Mouse (Mus musculus) splenic B cell, adult 2 months (primary cell): ENCODE results near the gene Samm50.

Experiments used
- DNase-seq: peaks from one replicate; pipeline ENCODE4 v3.0.0-alpha.2; 2011; ENCODE audit warnings: low read depth, low spot score
- H3K27me3 ChIP-seq: 2 replicates; pipeline ENCODE4 v1.6.1; 2012; ENCODE audit warnings: mild to moderate bottlenecking, low read length, moderate library complexity, mixed read lengths; ENCODE audit not compliant: control insufficient read depth, poor library complexity, insufficient read depth, severe bottlenecking
- H3K36me3 ChIP-seq: 2 replicates; pipeline ENCODE4 v1.6.1; 2012; ENCODE audit warnings: mild to moderate bottlenecking, low read length, moderate library complexity, mixed read lengths; ENCODE audit not compliant: control insufficient read depth, poor library complexity, insufficient read depth, severe bottlenecking

The Samm50 gene

GRCm38 (mm10) chr15:84238552-84238951 lies 46.5 kb downstream of the Samm50 start:
- Histone ChIP-seq H3K27me3 (peaks cover 1% of the 10 kb centered on the region; the same call in 1 of the 2 replicates), H3K36me3 (no peaks in the 10 kb centered on the region)
- no peak for DNase-seq

- H3K27me3 ChIP-seq, result peaks cover 1% of the 10 kb centered on the region; the same call in 1 of the 2 replicates
- H3K36me3 ChIP-seq, result no peaks in the 10 kb centered on the region
Measured at GRCm38 (mm10) chr15:84238991-84239401, 47.0 kb downstream of the Samm50 start.

GRCm38 (mm10) chr15:84241520-84241919 lies 49.5 kb downstream of the Samm50 start:
- no peak for DNase-seq
- Histone ChIP-seq H3K36me3 (no peaks in the 10 kb centered on the region), H3K27me3 (no peaks in the 10 kb centered on the region)

More at GRCm38 (mm10) chr15:84238991-84239401, 47.0 kb downstream of the Samm50 start:
- DNase-seq, result no peak

GRCm38 (mm10) chr15:84245104-84245503 lies 53.1 kb downstream of the Samm50 start:
- no peak for DNase-seq
- H3K36me3 ChIP-seq, result no peaks in the 10 kb centered on the region
- no peaks in the 10 kb centered on the region for H3K27me3 ChIP-seq

- H3K27me3 ChIP-seq, result no peaks in the 10 kb centered on the region
- no peak for DNase-seq
- no peaks in the 10 kb centered on the region for H3K36me3 ChIP-seq
Measured at GRCm38 (mm10) chr15:84246195-84246594, 54.2 kb downstream of the Samm50 start.

- no peaks in the 10 kb centered on the region for H3K27me3 ChIP-seq
- no peak for DNase-seq
- H3K36me3 ChIP-seq, result no peaks in the 10 kb centered on the region
Measured at GRCm38 (mm10) chr15:84247309-84247708, 55.3 kb downstream of the Samm50 start.

GRCm38 (mm10) chr15:84251227-84251626 lies 59.2 kb downstream of the Samm50 start:
- H3K27me3 ChIP-seq, result no peaks in the 10 kb centered on the region
- no peak for DNase-seq

GRCm38 (mm10) chr15:84252645-84253044 lies 60.6 kb downstream of the Samm50 start:
- Histone ChIP-seq H3K36me3 (no peaks in the 10 kb centered on the region), H3K27me3 (no peaks in the 10 kb centered on the region)
- DNase-seq, result no peak

More at GRCm38 (mm10) chr15:84251227-84251626, 59.2 kb downstream of the Samm50 start:
- no peaks in the 10 kb centered on the region for H3K36me3 ChIP-seq

- no peak for DNase-seq
- H3K36me3 ChIP-seq, result no peaks in the 10 kb centered on the region
- no peaks in the 10 kb centered on the region for H3K27me3 ChIP-seq
Measured at GRCm38 (mm10) chr15:84253757-84254156, 61.7 kb downstream of the Samm50 start.

- Histone ChIP-seq H3K27me3 (no peaks in the 10 kb centered on the region), H3K36me3 (no peaks in the 10 kb centered on the region)
Measured at GRCm38 (mm10) chr15:84254387-84254786, 62.3 kb downstream of the Samm50 start.

GRCm38 (mm10) chr15:84256254-84256850 lies 64.3 kb downstream of the Samm50 start:
- Histone ChIP-seq H3K36me3 (no peaks in the 10 kb centered on the region), H3K27me3 (no peaks in the 10 kb centered on the region)
- peak; percentile 22 for DNase-seq

More at GRCm38 (mm10) chr15:84254387-84254786, 62.3 kb downstream of the Samm50 start:
- DNase-seq, result no peak

- no peak for DNase-seq
- Histone ChIP-seq H3K27me3 (no peaks in the 10 kb centered on the region), H3K36me3 (no peaks in the 10 kb centered on the region)
Measured at GRCm38 (mm10) chr15:84256864-84257263, 64.8 kb downstream of the Samm50 start.

- no peaks in the 10 kb centered on the region for H3K36me3 ChIP-seq
- DNase-seq, result no peak
- H3K27me3 ChIP-seq, result no peaks in the 10 kb centered on the region
Measured at GRCm38 (mm10) chr15:84258602-84259355, 66.7 kb downstream of the Samm50 start.

- peak; percentile 85 for DNase-seq
- no peaks in the 10 kb centered on the region for H3K27me3 ChIP-seq
- H3K36me3 ChIP-seq, result no peaks in the 10 kb centered on the region
Measured at GRCm38 (mm10) chr15:84260123-84260822, 68.2 kb downstream of the Samm50 start.

GRCm38 (mm10) chr15:84262630-84263029 lies 70.6 kb downstream of the Samm50 start:
- no peak for DNase-seq
- no peaks in the 10 kb centered on the region for H3K27me3 ChIP-seq
- H3K36me3 ChIP-seq, result no peaks in the 10 kb centered on the region
